Mouse (Mus musculus): ENCODE measurements around the gene Fgfbp1.

- TF ChIP-seq CTCF (IDR thresholded peaks at IDR 0.05; ENCODE audit: low read depth, low read length): no peak
- no peak for TF ChIP-seq POLR2A (IDR thresholded peaks at IDR 0.05; ENCODE audit: borderline replicate concordance, low read depth, low read length)
Measured at GRCm38 (mm10) chr5:43981620-43982019, at the start of gene Fgfbp1.
